Mouse (Mus musculus) left cerebral cortex, adult 9 months (tissue): ENCODE data around the gene 2810006K23Rik.
A peak's percentile ranks its signal among the peaks of the same experiment; 100 is the strongest.
"Not testable (repeated sequence)": the region's sequence is repeated elsewhere in the genome, so short reads cannot be mapped to it uniquely, and the experiment has no call there.

ENCODE experiments used
- DNase-seq, 2 experiments: peaks; one replicate each; pipeline ENCODE4 v3.0.0; 2022; ENCODE audit warnings: low spot score in 2 of 2

2810006K23Rik gene

GRCm38 (mm10) chr5:124327510-124328364 is at the start of gene 2810006K23Rik, which contains the start of gene Mphosph9:
Gene 2810006K23Rik (plus strand): TSS chr5:124328089.
Gene Mphosph9 (minus strand): TSS chr5:124327972.
- peak; percentile 99 to 100 for DNase-seq

GRCm38 (mm10) chr5:124282854-124283253 is 45.0 kb upstream of the 2810006K23Rik start:
- no peak for DNase-seq

DNA sequence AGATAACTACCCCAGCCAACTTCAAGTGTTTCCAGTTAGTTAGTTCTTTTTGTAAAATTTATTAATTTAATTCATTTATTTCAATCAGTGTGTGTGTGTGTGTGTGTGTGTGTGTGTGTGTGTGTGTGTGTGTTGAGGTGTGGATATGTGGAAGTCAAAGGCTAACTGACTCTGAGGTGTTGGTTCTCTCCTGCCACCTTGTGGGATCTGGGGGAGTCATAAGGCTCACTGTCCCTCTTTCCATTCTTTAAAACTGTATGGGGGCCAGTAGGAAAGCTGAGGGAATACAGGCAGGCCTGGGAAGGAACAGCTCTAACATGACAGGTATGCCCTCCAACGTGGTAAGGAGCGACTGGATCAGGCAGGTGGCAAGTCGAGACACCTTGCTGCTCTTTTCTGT is 43.6 kb upstream of the 2810006K23Rik start:
- no peak for DNase-seq

GRCm38 (mm10) chr5:124287616-124288247 is 40.2 kb upstream of the 2810006K23Rik start:
- peak in 1 of 2 experiments; percentile 41 for DNase-seq

DNA sequence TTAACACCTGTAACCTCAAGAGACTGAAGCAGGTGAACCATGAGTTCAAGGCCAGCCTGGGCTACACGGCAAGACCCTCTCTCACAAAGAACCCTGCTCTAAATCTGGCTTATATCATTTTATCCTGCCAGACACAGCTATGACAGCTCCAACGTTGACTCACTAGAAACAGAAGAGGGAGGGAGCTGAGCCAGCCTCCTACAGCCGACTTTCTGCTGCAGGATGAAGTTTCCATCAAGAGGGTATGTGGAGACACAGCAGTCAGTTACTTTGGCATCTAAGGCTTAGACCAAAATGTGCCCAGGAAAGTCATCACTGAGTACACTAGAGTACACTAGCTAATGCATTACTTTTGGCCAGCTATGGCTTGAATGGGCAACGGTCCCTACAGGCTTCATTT is 37.7 kb upstream of the 2810006K23Rik start:
- peak in 1 of 2 experiments; percentile 23 for DNase-seq

- DNase-seq, result no peak
Measured at GRCm38 (mm10) chr5:124293967-124294366, 33.9 kb upstream of the 2810006K23Rik start.

DNA sequence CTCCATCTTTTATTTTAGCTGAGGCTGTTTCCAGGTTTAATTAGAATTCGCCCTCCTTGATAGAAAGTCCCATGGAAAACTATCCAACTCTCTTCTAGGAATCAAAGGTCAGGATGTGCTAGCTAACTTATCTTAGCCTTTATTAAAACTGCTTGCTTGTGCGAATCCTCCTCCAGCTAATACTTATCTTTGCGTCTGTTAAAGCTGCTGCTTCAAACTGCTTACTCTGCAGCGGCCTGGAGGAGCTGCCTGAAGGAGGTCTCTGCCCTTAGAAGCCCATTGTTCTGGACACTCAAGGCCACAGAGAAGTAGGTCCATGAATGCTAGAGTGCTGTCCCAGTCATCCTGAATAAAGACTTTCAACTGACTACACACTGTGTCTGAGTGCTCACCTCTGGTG is 31.4 kb upstream of the 2810006K23Rik start:
- DNase-seq, result no peak

GRCm38 (mm10) chr5:124299307-124299706 is 28.6 kb upstream of the 2810006K23Rik start:
- DNase-seq, result not testable (repeated sequence)

DNA sequence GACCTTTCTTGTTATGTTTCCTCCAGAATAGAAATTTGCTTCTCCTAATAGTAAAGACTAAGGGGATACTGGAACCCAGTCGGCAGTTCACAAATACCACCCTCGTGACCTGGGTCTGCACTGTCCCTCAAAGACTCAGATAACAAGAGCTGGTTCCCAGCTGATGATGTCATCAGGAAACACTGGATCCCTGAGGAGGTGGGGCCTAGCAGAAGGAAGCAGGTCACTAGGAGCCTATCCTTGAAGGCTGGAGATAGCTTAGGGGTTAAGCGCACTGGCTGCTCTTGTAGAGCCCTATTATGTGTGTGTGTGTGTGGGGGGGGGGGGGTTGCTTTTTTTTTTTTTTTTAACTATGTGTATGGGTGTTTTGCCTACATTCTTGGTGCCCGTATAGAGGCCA is 27.8 kb upstream of the 2810006K23Rik start:
- DNase-seq, result no peak

GRCm38 (mm10) chr5:124302853-124303252 is 25.0 kb upstream of the 2810006K23Rik start:
- not testable (repeated sequence) for DNase-seq

DNA sequence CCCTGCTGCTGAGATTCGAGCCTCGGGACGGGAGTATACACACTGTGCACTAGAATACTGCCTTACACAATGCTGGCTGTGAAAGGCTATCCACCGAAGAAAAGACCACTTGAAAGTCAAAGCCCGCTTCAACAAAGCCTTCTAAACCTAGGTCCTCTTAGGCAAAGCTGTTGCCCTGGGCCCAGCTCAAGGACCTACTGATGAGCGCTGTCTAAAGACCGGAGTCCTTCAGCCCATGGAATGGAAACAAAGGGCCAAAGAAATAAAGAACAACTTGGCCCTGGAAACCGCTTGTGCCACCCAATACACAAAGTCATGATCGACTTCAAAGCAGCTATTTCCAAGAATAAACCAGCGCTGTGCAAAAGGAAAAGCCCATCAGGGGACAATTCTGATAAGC is 18.7 kb upstream of the 2810006K23Rik start:
- DNase-seq, result no peak

GRCm38 (mm10) chr5:124310091-124310490 is 17.8 kb upstream of the 2810006K23Rik start:
- DNase-seq, result no peak

DNA sequence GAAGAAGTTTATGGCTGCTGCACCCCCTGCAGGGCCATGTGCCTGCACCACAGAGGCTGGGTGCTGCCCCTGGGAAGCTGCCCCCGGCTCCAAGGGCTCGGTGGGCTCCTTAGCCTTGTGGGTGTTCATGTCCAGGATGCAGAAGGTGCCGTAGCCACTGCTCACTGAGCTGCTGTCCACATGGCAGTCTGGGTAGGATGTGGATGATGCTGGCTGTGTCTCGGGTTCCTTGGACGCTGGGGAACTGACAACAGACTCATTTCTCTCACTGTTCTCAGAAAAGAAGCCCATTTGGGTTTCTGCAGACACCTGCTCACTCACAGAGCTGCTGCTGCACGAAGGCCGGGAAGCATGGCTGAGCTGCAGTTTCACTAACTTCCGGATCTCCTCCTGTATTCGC is 12.4 kb upstream of the 2810006K23Rik start:
- no peak for DNase-seq

GRCm38 (mm10) chr5:124315941-124316340 is 11.9 kb upstream of the 2810006K23Rik start:
- no peak for DNase-seq

GRCm38 (mm10) chr5:124317648-124318047 is 10.2 kb upstream of the 2810006K23Rik start:
- DNase-seq, result no peak

DNA sequence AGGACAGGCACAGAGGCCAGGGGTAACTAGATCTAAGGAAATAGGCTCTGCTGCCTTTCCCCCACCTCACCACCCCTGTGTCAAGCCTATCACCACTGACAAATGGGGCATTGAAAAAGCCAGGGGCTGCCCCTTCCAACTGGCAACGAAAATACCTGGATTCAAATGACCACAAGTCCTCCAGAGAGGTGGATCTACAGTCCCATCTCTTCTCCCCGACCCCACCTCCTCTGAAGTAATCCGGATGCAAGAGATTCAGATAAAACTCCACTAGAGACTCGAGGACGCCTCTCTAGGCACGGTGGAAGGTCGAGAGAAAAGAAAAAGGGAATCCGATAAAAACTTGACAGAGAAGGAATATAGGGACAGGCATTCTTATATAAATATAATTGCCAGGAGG is 1.1 kb upstream of the 2810006K23Rik start:
- no peak for DNase-seq

DNA sequence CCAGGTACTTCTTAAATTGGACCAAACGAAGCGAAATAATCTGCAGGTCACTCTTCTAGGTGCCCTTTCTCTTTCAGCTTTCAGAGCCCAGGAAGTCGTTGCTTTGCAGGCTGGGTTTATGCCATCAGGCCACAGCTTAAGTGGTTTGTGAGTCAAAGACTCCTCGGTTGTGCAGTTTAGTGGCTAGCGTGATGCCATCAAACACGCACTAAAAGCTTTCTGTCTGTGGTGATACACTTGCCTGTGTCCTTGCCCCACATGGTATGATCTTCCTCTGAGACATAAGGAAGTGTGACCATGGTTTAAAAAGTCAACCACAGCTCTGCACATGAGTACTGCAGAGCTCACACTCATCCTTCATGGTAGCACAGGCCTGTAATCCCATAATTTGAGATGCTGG is 2.2 kb downstream of the 2810006K23Rik start:
- DNase-seq, result no peak

GRCm38 (mm10) chr5:124334392-124334791 is 6.5 kb downstream of the 2810006K23Rik start:
- peak in 1 of 2 experiments; percentile 67 for DNase-seq

GRCm38 (mm10) chr5:124337103-124337502 is 9.2 kb downstream of the 2810006K23Rik start:
- DNase-seq, result no peak

DNA sequence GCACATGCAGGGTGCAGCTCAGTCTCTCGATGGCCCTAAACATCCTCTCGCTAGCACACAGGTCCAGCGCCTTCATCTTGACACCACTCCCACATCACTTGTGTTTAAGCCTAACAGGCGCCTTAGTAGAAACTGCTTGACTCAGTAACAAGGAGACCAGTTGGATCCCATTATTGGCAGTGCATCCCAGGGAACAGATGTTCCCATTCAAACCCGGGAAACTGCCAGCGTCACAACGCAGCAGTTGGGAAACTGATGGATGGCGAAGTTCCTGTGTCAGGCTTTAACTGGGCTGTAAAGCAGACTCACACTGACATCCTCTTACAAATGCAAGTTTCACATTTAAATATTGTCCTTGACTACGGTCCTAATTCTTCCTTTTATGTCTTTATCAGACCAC is 10.0 kb downstream of the 2810006K23Rik start:
- DNase-seq, result no peak

DNA sequence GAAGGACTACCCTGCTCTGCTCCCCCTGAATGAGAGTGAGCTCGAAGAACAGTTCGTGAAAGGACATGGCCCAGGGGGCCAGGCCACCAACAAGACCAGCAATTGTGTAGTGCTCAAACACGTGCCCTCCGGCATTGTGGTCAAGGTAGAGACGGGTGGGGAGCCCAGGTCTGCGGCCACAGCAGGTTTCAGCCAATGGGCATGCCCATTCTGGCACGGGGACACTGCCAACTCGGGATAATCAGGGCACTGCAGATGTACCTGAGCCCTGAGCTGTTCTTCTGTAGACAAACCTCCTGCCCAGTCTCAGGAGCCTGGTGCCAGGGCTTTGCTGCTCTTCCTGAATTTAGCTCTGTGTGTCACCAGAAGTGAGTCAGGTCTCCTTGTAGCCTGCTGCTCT is 10.9 kb downstream of the 2810006K23Rik start:
- DNase-seq, result no peak

DNA sequence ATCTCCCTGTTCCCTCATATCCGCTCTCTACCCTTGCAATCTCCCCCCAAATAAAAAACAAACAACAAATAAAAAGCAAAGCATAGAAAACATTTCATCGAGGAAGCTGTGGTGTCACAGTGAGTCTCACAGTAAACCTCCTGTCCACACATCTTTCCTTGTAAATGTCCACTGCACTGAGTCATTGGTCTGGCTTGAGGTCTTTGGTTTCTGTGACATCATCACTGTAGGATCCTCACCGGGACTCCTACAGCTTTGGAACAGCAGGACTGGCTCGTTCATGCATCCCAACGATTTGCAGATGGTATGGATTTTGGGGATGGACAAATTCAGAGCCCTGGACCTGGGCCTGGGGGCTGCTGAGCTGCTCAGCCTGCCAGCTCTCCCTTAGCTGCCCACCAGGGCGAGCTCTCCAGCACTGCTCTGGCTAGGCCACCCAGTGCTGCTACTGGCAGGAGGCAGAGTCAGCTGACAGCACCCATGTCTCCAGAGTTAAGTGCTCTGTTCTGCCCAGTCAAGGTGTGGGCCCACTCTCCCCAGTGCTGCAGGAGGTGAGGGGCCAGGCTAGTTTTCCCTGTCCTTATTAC is 14.0 kb downstream of the 2810006K23Rik start:
- not testable (repeated sequence) for DNase-seq

- DNase-seq, result no peak
Measured at GRCm38 (mm10) chr5:124342897-124343296, 15.0 kb downstream of the 2810006K23Rik start.
